Mouse (Mus musculus) embryonic fibroblast, embryonic 13.5 days (primary cell): ENCODE results near the gene Ntn5.

Experiments used
- CTCF ChIP-seq: IDR thresholded peaks from 2 replicates; pipeline ENCODE4 v1.5.1; 2011; ENCODE audit warnings: mild to moderate bottlenecking, control low read depth, low read length, moderate library complexity, borderline replicate concordance; ENCODE audit not compliant: insufficient read depth
- POLR2A ChIP-seq: IDR thresholded peaks from 2 replicates; pipeline ENCODE4 v1.6.1; 2011; ENCODE audit warnings: low read depth, mild to moderate bottlenecking, control low read depth, low read length, moderate library complexity

- TF ChIP-seq POLR2A (no peak), CTCF (no peak)
These were observed 16.6 kb downstream of the Ntn5 start for GRCm38 (mm10) chr7:45700301-45701015.
